Mouse (Mus musculus): ENCODE measurements around the gene Cdk12. TPM values are rescaled to one million over a fixed set of nuclear protein-coding genes. Genes with fewer than 3 reads are reported as not detected.

Gene Cdk12
- polyA plus RNA-seq, 1 experiment from 2014 or later = 13.0 TPM

Small RNAs within 50 kb of the gene (microRNA-seq; reads per million reads assigned to microRNA genes)
- gene Gm27399 (not detected), gene Mir5119 (not detected)

Other genes with a start within 250 kb of the Cdk12 start
- 0.07 and 0.13 TPM in 2 replicates for gene Plxdc1, start 216.6 kb upstream of the Cdk12 start, polyA plus RNA-seq (2016; fragmentation: Nextera tagmentation; extraction: Ambion mirVana)
- gene Arl5c, start 206.9 kb upstream of the Cdk12 start, polyA plus RNA-seq (2016; fragmentation: Nextera tagmentation; extraction: Ambion mirVana) = 15.6 and 19.2 TPM in 2 replicates
- gene Cacnb1, start 180.0 kb upstream of the Cdk12 start, polyA plus RNA-seq (2016; fragmentation: Nextera tagmentation; extraction: Ambion mirVana) = 5.3 and 5.7 TPM in 2 replicates
- gene Rpl19, start 176.3 kb upstream of the Cdk12 start, polyA plus RNA-seq (2016; fragmentation: Nextera tagmentation; extraction: Ambion mirVana) = 1,206 and 1,219 TPM in 2 replicates
- 0.25 and 0.47 TPM in 2 replicates for gene Stac2, start 149.6 kb upstream of the Cdk12 start, polyA plus RNA-seq (2016; fragmentation: Nextera tagmentation; extraction: Ambion mirVana)
- gene Fbxl20, start 52.7 kb upstream of the Cdk12 start, polyA plus RNA-seq (2016; fragmentation: Nextera tagmentation; extraction: Ambion mirVana) = 23.0 and 26.7 TPM in 2 replicates
- gene Med1, start 9.8 kb upstream of the Cdk12 start, polyA plus RNA-seq (2016; fragmentation: Nextera tagmentation; extraction: Ambion mirVana) = 83.3 and 85.4 TPM in 2 replicates
- gene Neurod2, start 126.6 kb downstream of the Cdk12 start, polyA plus RNA-seq (2016; fragmentation: Nextera tagmentation; extraction: Ambion mirVana) = 0.08 TPM in 1 of 2 replicates, not detected in the other
- 0.26 and 0.30 TPM in 2 replicates for gene Ppp1r1b, start 145.3 kb downstream of the Cdk12 start, polyA plus RNA-seq (2016; fragmentation: Nextera tagmentation; extraction: Ambion mirVana)
- 40.8 and 41.7 TPM in 2 replicates for gene Stard3, start 155.3 kb downstream of the Cdk12 start, polyA plus RNA-seq (2016; fragmentation: Nextera tagmentation; extraction: Ambion mirVana)
- gene Tcap, start 180.8 kb downstream of the Cdk12 start, polyA plus RNA-seq (2016; fragmentation: Nextera tagmentation; extraction: Ambion mirVana) = not detected in 2 replicates
- 0.17 and 0.30 TPM in 2 replicates for gene Pnmt, start 183.4 kb downstream of the Cdk12 start, polyA plus RNA-seq (2016; fragmentation: Nextera tagmentation; extraction: Ambion mirVana)
- 9.6 TPM in 2 replicates for gene Pgap3, start 197.4 kb downstream of the Cdk12 start, polyA plus RNA-seq (2016; fragmentation: Nextera tagmentation; extraction: Ambion mirVana)
- gene Erbb2, start 209.4 kb downstream of the Cdk12 start, polyA plus RNA-seq (2016; fragmentation: Nextera tagmentation; extraction: Ambion mirVana) = 27.5 and 29.5 TPM in 2 replicates
- 83.5 and 85.9 TPM in 2 replicates for gene Mien1, start 235.9 kb downstream of the Cdk12 start, polyA plus RNA-seq (2016; fragmentation: Nextera tagmentation; extraction: Ambion mirVana)
- gene Grb7, start 243.3 kb downstream of the Cdk12 start, polyA plus RNA-seq (2016; fragmentation: Nextera tagmentation; extraction: Ambion mirVana) = 11.9 and 13.3 TPM in 2 replicates